Mouse (Mus musculus): ENCODE results near the gene Fam69b.

- TF ChIP-seq CTCF (IDR thresholded peaks at IDR 0.05; ENCODE audit: insufficient read depth, low read length), result no peak
- TF ChIP-seq POLR2A (IDR thresholded peaks at IDR 0.05; ENCODE audit: borderline replicate concordance, extremely low read depth, low read depth, low read length), result peak; percentile 63; the same call in 1 of the 2 replicates
Measured at GRCm38 (mm10) chr2:26594934-26595724, 33.1 kb upstream of the Fam69b start.

All from lung, adult 2 months (tissue).